Mouse (Mus musculus) CH12.LX (cell line): ENCODE measurements around the gene Dhx40. TPM values are rescaled to one million over a fixed set of nuclear protein-coding genes. Genes with fewer than 3 reads are reported as not detected.
"Not testable (repeated sequence)": the region's sequence is repeated elsewhere in the genome, so short reads cannot be mapped to it uniquely, and the experiment has no call there.

Source experiments
- DNase-seq: peaks from one replicate; pipeline ENCODE4 v3.0.0-alpha.2; 2013; ENCODE audit errors: extremely low read depth
- H3K27ac ChIP-seq: 2 replicates; pipeline ENCODE4 v1.5.1; 2012; ENCODE audit warnings: low read depth, mild to moderate bottlenecking, control low read depth, moderate library complexity; ENCODE audit not compliant: insufficient read depth
- H3K27me3 ChIP-seq: replicated peaks from 2 replicates; pipeline ENCODE3; 2012; ENCODE audit warnings: inconsistent platforms
- H3K36me3 ChIP-seq, 2 experiments: replicated peaks in 1 of 2; 2 replicates each; pipeline versions ENCODE3 to v1.6.1; 2012; ENCODE audit warnings: inconsistent platforms in 1 of 2, low read length in 1 of 2, mild to moderate bottlenecking in 1 of 2, mixed read lengths in 1 of 2, moderate library complexity in 1 of 2; ENCODE audit not compliant: control insufficient read depth in 1 of 2, insufficient read depth in 1 of 2
- H3K4me1 ChIP-seq, 2 experiments: 2 replicates each; pipeline ENCODE4 v1.6.1; 2012; ENCODE audit warnings: inconsistent platforms in 1 of 2, moderate library complexity in 1 of 2; ENCODE audit not compliant: insufficient read depth in 2 of 2, control insufficient read depth in 1 of 2
- H3K4me2 ChIP-seq: 2 replicates; pipeline ENCODE4 v1.6.1; 2012; ENCODE audit warnings: low read depth, mild to moderate bottlenecking, control low read depth; ENCODE audit not compliant: poor library complexity, insufficient read depth, severe bottlenecking
- H3K4me3 ChIP-seq, 3 experiments: fragments of 150-350 bp in 1 of 3; sonication (generic) in 1 of 3; replicated peaks in 1 of 3; 2 replicates each; pipeline versions ENCODE3 to v1.5.1; 2011 to 2012; ENCODE audit warnings: low read depth in 2 of 3, low read length in 2 of 3, mild to moderate bottlenecking in 2 of 3, moderate library complexity in 2 of 3, control low read depth in 1 of 3, improper control_type of control experiment in 1 of 3, inconsistent platforms in 1 of 3, mixed read lengths in 1 of 3; ENCODE audit not compliant: poor library complexity in 1 of 3
- H3K79me2 ChIP-seq: replicated peaks from 2 replicates; pipeline ENCODE4 v1.6.1; 2012; ENCODE audit warnings: mild to moderate bottlenecking, moderate library complexity; ENCODE audit not compliant: control insufficient read depth, poor library complexity, insufficient read depth, severe bottlenecking; ENCODE audit errors: extremely low read depth
- H3K9ac ChIP-seq: 2 replicates; pipeline ENCODE4 v1.6.1; 2012; ENCODE audit warnings: low read depth, mild to moderate bottlenecking, control low read depth, moderate library complexity; ENCODE audit not compliant: insufficient read depth
- H3K9me3 ChIP-seq: replicated peaks from 2 replicates; pipeline ENCODE3; 2012; ENCODE audit warnings: low read length, inconsistent platforms, mixed read lengths
- BHLHE40 ChIP-seq: IDR thresholded peaks from 2 replicates; pipeline ENCODE4 v1.6.1; 2011; ENCODE audit warnings: mild to moderate bottlenecking, low read depth, low read length, improper control_type of control experiment
- CHD1 ChIP-seq: IDR thresholded peaks from 2 replicates; pipeline ENCODE4 v1.6.1; 2012; ENCODE audit warnings: low read depth, low read length, improper control_type of control experiment, inconsistent platforms
- CHD2 ChIP-seq: IDR thresholded peaks from 2 replicates; pipeline ENCODE4 v1.6.1; 2011; ENCODE audit warnings: low read length, improper control_type of control experiment
- GABPA ChIP-seq: IDR thresholded peaks from 2 replicates; pipeline ENCODE4 v1.6.1; 2012; ENCODE audit warnings: low read depth, low read length, improper control_type of control experiment, inconsistent platforms; ENCODE audit not compliant: insufficient replicate concordance
- HCFC1 ChIP-seq: IDR thresholded peaks from 2 replicates; pipeline ENCODE4 v1.6.1; 2012; ENCODE audit warnings: low read depth, mild to moderate bottlenecking, inconsistent platforms, low read length, improper control_type of control experiment
- IRF4 ChIP-seq: IDR thresholded peaks from 2 replicates; pipeline ENCODE4 v1.6.1; 2014; ENCODE audit warnings: low read depth, mild to moderate bottlenecking, inconsistent platforms, low read length, improper control_type of control experiment
- KAT2A ChIP-seq: IDR thresholded peaks from 2 replicates; pipeline ENCODE4 v1.6.1; 2012; ENCODE audit warnings: low read length, improper control_type of control experiment, inconsistent platforms; ENCODE audit not compliant: insufficient replicate concordance
- MAX ChIP-seq: IDR thresholded peaks from 2 replicates; pipeline ENCODE4 v1.6.1; 2011; ENCODE audit warnings: low read length, improper control_type of control experiment
- MAZ ChIP-seq: IDR thresholded peaks from 2 replicates; pipeline ENCODE4 v1.6.1; 2012; ENCODE audit warnings: low read depth, mild to moderate bottlenecking, inconsistent platforms, low read length, improper control_type of control experiment, moderate library complexity
- NELFE ChIP-seq: IDR thresholded peaks from 2 replicates; pipeline ENCODE4 v1.6.1; 2011; ENCODE audit warnings: low read depth, low read length, improper control_type of control experiment
- NRF1 ChIP-seq: IDR thresholded peaks from 2 replicates; pipeline ENCODE4 v1.6.1; 2014; ENCODE audit warnings: low read depth, mild to moderate bottlenecking, inconsistent platforms, low read length, improper control_type of control experiment, moderate library complexity
- POLR2A ChIP-seq: IDR thresholded peaks from 2 replicates; pipeline ENCODE4 v1.6.1; 2011; ENCODE audit warnings: low read depth, mild to moderate bottlenecking, improper control_type of control experiment, low read length
- RCOR1 ChIP-seq: conservative IDR thresholded peaks from 2 replicates; pipeline ENCODE4 v1.6.1; 2012; ENCODE audit warnings: low read depth, mild to moderate bottlenecking, inconsistent platforms, low read length, improper control_type of control experiment
- SIN3A ChIP-seq: IDR thresholded peaks from 2 replicates; pipeline ENCODE4 v1.6.1; 2012; ENCODE audit warnings: low read length, improper control_type of control experiment, inconsistent platforms
- SMC3 ChIP-seq: IDR thresholded peaks from 2 replicates; pipeline ENCODE4 v1.6.1; 2011; ENCODE audit warnings: low read depth, low read length, improper control_type of control experiment
- TBP ChIP-seq: conservative IDR thresholded peaks from 2 replicates; pipeline ENCODE4 v1.6.1; 2011; ENCODE audit warnings: low read depth, low read length, improper control_type of control experiment
- TCF12 ChIP-seq: IDR thresholded peaks from 2 replicates; pipeline ENCODE4 v1.6.1; 2014; ENCODE audit warnings: low read depth, mild to moderate bottlenecking, inconsistent platforms, low read length, improper control_type of control experiment
- UBTF ChIP-seq: IDR thresholded peaks from 2 replicates; pipeline ENCODE4 v1.6.1; 2012; ENCODE audit warnings: low read depth, mild to moderate bottlenecking, inconsistent platforms, low read length, improper control_type of control experiment, moderate library complexity
- USF1 ChIP-seq: IDR thresholded peaks from 2 replicates; pipeline ENCODE4 v1.6.1; 2014; ENCODE audit warnings: low read depth, mild to moderate bottlenecking, inconsistent platforms, low read length, improper control_type of control experiment
- ZNF384 ChIP-seq: IDR thresholded peaks from 2 replicates; pipeline ENCODE4 v1.6.1; 2012; ENCODE audit warnings: low read depth, low read length, improper control_type of control experiment, inconsistent platforms
- dilution Hi-C: fragments of 300-500 bp; cut with MboI; formaldehyde crosslinking; loops from 2 replicates; pipeline ENCODE4 v1.14.3; 2020; ENCODE audit warnings: low sequenced_read_pairs; ENCODE audit not compliant: extremely low pct_unique_long_range_greater_than_20kb, extremely low pct_ligation_motif_present
- in situ Hi-C: fragments of 300-500 bp; cut with MboI; formaldehyde crosslinking; loops from 3 replicates; pipeline ENCODE4 v1.14.3; 2019; ENCODE audit warnings: low sequenced_read_pairs, low pct_ligation_motif_present, low pct_unique_long_range_greater_than_20kb, mixed read lengths
- polyA plus RNA-seq: library from polyadenylated mRNA; unstranded; fragments of >175 nt; gene quantifications from 2 replicates; pipeline ENCODE4 v1.2.1, GENCODE M21; 2012; ENCODE audit warnings: low read depth; ENCODE audit not compliant: insufficient read length
- total RNA-seq, 2 experiments: library from RNA; depleted of rRNA; stranded (reverse); fragments of 300-350 nt in 1 of 2; fragments of >200 nt in 1 of 2; gene quantifications; 2 replicates each; pipeline ENCODE4 v1.2.3; 2012 to 2014

Dhx40 gene
- total and polyA plus RNA-seq, 3 experiments, result 12.6 to 20.3 (median 15.5) TPM

DNA sequence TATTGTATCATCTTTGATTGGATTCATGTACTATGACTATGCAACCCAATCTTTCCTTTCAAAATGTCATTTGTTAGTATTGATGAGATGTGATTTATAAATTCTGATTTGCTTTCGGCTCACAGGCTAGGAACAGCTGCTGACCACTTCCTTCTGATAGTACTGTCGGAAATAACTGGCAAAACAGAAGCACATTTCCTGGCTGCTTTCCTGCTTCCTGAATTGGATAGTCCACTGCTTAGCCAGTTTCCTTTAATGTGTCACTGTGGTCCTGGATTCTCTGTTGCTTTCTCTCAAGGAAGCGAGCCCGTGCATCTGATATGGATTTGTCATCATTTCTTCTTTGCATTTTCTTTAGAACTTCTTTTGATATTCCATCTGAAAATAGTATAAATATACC lies 37.7 kb downstream of the Dhx40 start:
- H3K27ac ChIP-seq, result no peak overlapping the region
- H3K36me3 ChIP-seq, result peaks cover 28 to 46% of the 10 kb centered on the region in 2 experiments
- no peaks in the 10 kb centered on the region; the same call in 1 of the 2 replicates for H3K79me2 ChIP-seq
- TF ChIP-seq POLR2A, result no peak
- TF ChIP-seq NRF1, result no peak
- H3K4me1 ChIP-seq, result no peaks in the 10 kb centered on the region
- H3K9me3 ChIP-seq, result no peaks in the 10 kb centered on the region
- H3K4me2 ChIP-seq, result no peak overlapping the region
- dilution Hi-C loops, result no loop called here
- H3K4me3 ChIP-seq, result no peak overlapping the region
- no peak overlapping the region for H3K9ac ChIP-seq
- no peaks in the 10 kb centered on the region for H3K27me3 ChIP-seq
- in situ Hi-C loops, result no loop called here
- no peak for DNase-seq

DNA sequence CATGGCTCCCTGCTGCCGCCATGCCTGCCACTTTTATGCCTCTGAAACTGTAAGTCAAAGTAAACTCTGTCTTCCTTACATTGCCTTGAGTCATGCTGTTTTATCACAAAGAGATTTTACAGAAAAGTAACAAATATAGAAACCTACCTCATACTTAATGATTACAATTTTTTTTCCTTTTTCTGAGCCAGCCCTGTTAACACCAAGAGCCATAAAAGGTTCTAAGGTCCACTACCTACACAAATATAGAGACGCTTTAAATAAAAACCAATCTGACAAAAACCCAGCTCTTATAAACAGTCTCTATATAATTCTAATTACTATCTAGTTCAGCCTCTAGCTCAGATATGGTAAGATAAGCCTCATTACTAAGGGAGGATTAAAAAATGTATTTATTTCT lies 43.0 kb downstream of the Dhx40 start:
- no peak for DNase-seq
- TF ChIP-seq TBP (no peak), POLR2A (no peak), TCF12 (no peak), MAZ (no peak), SIN3A (no peak), ZNF384 (no peak), NELFE (no peak), KAT2A (no peak), CHD2 (no peak), CHD1 (no peak), MAX (no peak), SMC3 (no peak), RCOR1 (no peak), BHLHE40 (no peak), GABPA (no peak), USF1 (no peak), UBTF (no peak), IRF4 (no peak), HCFC1 (no peak)
- TF ChIP-seq, all 38 proteins: peak for 0
- Histone ChIP-seq H3K79me2 (no peaks in the 10 kb centered on the region), H3K9me3 (no peaks in the 10 kb centered on the region), H3K4me2 (no peak overlapping the region), H3K9ac (no peak overlapping the region), H3K4me1 (peaks cover 3 to 11% of the 10 kb centered on the region in 2 experiments; a peak in 3 of 4 replicates), H3K27ac (no peak overlapping the region), H3K36me3 (peaks cover 9% of the 10 kb centered on the region in 2 experiments), H3K4me3 (no peak overlapping the region), H3K27me3 (no peaks in the 10 kb centered on the region)
- in situ Hi-C loops, result no loop called here
- dilution Hi-C loops, result no loop called here

DNA sequence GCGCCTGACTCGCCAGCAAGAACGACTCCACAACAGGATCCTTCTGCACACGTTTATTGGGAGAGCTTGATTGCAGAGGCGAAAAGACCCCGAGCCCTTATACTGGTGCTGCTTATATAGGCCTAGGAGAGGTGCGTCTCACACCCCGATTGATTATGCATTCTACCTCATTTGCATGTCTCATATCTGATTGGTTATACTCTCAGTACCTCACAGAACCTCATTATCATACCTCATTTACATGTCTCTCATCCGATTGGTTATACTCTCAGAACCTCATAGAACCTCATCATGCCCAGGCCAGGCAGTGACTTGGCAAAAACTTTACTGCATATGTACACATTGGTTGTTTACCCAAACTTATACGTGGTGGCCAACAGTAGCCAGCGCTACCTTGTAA lies 44.4 kb downstream of the Dhx40 start:
- H3K9ac ChIP-seq, DNase-seq, H3K4me2 ChIP-seq, H3K27me3 ChIP-seq, in situ Hi-C loops, H3K36me3 ChIP-seq, H3K27ac ChIP-seq, dilution Hi-C loops, H3K4me3 ChIP-seq, H3K9me3 ChIP-seq, H3K79me2 ChIP-seq: not testable (repeated sequence)
- peaks cover 3 to 20% of the 10 kb centered on the region in 2 experiments; a peak in 3 of 4 replicates for H3K4me1 ChIP-seq
